Mouse (Mus musculus) gastrocnemius, postnatal 14 days (tissue): ENCODE results near the gene Cpped1. TPM values are rescaled to one million over a fixed set of nuclear protein-coding genes. Genes with fewer than 3 reads are reported as not detected.
A peak's percentile ranks its signal among the peaks of the same experiment; 100 is the strongest.

Experiments used
- DNase-seq: peaks from one replicate; pipeline ENCODE4 v3.0.0; 2021; ENCODE audit warnings: mixed read lengths
- intact Hi-C: fragments of 180-260 bp; cut with DNase I; formaldehyde crosslinking; loops from one replicate; pipeline ENCODE4 v1.15.1; 2025; ENCODE audit warnings: low total_unique reads
- long read RNA-seq, 2 experiments: library from polyadenylated mRNA; stranded (forward); transcript quantifications; one replicate each; pipeline ENCODE4 v2.0.0; 2021
- total RNA-seq, 2 experiments: library from RNA; stranded (reverse); gene quantifications; 2 replicates each; pipeline ENCODE4 v1.2.3; 2021

The Cpped1 gene
- 10 to 100 TPM; 32.7 to 35.9 TPM for total RNA-seq
- long read RNA-seq, experiment 1, transcript Cpped1-202 (4 exons, 2,663 nt) = major isoform, 21 of 27 reads
- long read RNA-seq, experiment 1, partial matches to known transcripts = 4 of 27 reads
- long read RNA-seq, experiment 1, other reads (novel, unspliced or antisense) = 2 of 27 reads
- long read RNA-seq, experiment 2, transcript Cpped1-202 (4 exons, 2,663 nt) = major isoform, 30 of 43 reads
- long read RNA-seq, experiment 2, partial matches to known transcripts = 3 of 43 reads
- long read RNA-seq, experiment 2, other reads (novel, unspliced or antisense) = 10 of 43 reads

GRCm38 (mm10) chr16:11909035-11909591 is at the start of gene Cpped1:
TSS of gene Cpped1 (minus strand) at chr16:11909445.
- intact Hi-C loops = no loop called here
- DNase-seq = peak; percentile 91

- peak; percentile 19 for DNase-seq
- intact Hi-C loops = no loop called here
Measured at GRCm38 (mm10) chr16:11940477-11940876, 31.2 kb upstream of the Cpped1 start.

GRCm38 (mm10) chr16:11910801-11911200 is 1.6 kb upstream of the Cpped1 start:
- DNase-seq = no peak
- intact Hi-C loops = no loop called here

GRCm38 (mm10) chr16:11909817-11910216 is 572 bp upstream of the Cpped1 start:
- intact Hi-C loops = no loop called here
- no peak for DNase-seq

- intact Hi-C loops = no loop called here
- DNase-seq = no peak
Measured at GRCm38 (mm10) chr16:11908461-11909014, 707 bp downstream of the Cpped1 start.

- DNase-seq = no peak
- intact Hi-C loops = no loop called here
Measured at GRCm38 (mm10) chr16:11907816-11908215, 1.4 kb downstream of the Cpped1 start.

- no peak for DNase-seq
- intact Hi-C loops = no loop called here
Measured at GRCm38 (mm10) chr16:11906906-11907305, 2.3 kb downstream of the Cpped1 start.

GRCm38 (mm10) chr16:11905216-11905615 is 4.0 kb downstream of the Cpped1 start:
- intact Hi-C loops = no loop called here
- DNase-seq = no peak

- no peak for DNase-seq
- intact Hi-C loops = no loop called here
Measured at GRCm38 (mm10) chr16:11902007-11902406, 7.2 kb downstream of the Cpped1 start.

GRCm38 (mm10) chr16:11900341-11900740 is 8.9 kb downstream of the Cpped1 start:
- intact Hi-C loops = no loop called here

GRCm38 (mm10) chr16:11896411-11896810 is 12.8 kb downstream of the Cpped1 start:
- DNase-seq = no peak
- intact Hi-C loops = no loop called here

More at GRCm38 (mm10) chr16:11900341-11900740, 8.9 kb downstream of the Cpped1 start:
- no peak for DNase-seq

GRCm38 (mm10) chr16:11894877-11895276 is 14.4 kb downstream of the Cpped1 start:
- no peak for DNase-seq

GRCm38 (mm10) chr16:11890186-11890585 is 19.1 kb downstream of the Cpped1 start:
- intact Hi-C loops = no loop called here
- DNase-seq = no peak

More at GRCm38 (mm10) chr16:11894877-11895276, 14.4 kb downstream of the Cpped1 start:
- intact Hi-C loops = no loop called here

- intact Hi-C loops = no loop called here
Measured at GRCm38 (mm10) chr16:11889741-11890140, 19.5 kb downstream of the Cpped1 start.

GRCm38 (mm10) chr16:11881795-11882194 is 27.4 kb downstream of the Cpped1 start:
- intact Hi-C loops = no loop called here
- no peak for DNase-seq

More at GRCm38 (mm10) chr16:11889741-11890140, 19.5 kb downstream of the Cpped1 start:
- no peak for DNase-seq

GRCm38 (mm10) chr16:11880461-11880860 is 28.8 kb downstream of the Cpped1 start:
- intact Hi-C loops = no loop called here
- DNase-seq = no peak

GRCm38 (mm10) chr16:11879196-11879595 is 30.0 kb downstream of the Cpped1 start:
- intact Hi-C loops = no loop called here
- DNase-seq = no peak

GRCm38 (mm10) chr16:11875227-11875626 is 34.0 kb downstream of the Cpped1 start:
- no peak for DNase-seq
- intact Hi-C loops = no loop called here

GRCm38 (mm10) chr16:11873292-11873691 is 36.0 kb downstream of the Cpped1 start:
- DNase-seq = peak; percentile 16
- intact Hi-C loops = no loop called here

- no peak for DNase-seq
- intact Hi-C loops = no loop called here
Measured at GRCm38 (mm10) chr16:11868486-11868885, 40.8 kb downstream of the Cpped1 start.
